ENCODE assay signal across 20 mouse cellular contexts in genomic region chr1:176379645-176380044, GRCm38 (mm10).
DNase-seq lines count a peak whose midpoint lies in the region; ATAC-seq and TF ChIP-seq lines count a peak whose summit lies in the region.
"Had no signal": no experiment of that assay in that cellular context is flagged by ENCODE, and none has a peak within 500 bp of the region (broad histone marks: within the 10 kb centered on the region; RNA-seq: fewer than 3 reads in every experiment).

No protein-coding gene starts in this region.

- H3K4me3 ChIP-seq in midbrain, embryonic 15.5 days: no peak overlapping the region
- no peak overlapping the region for H3K4me3 ChIP-seq in midbrain, embryonic 11.5 days (ENCODE audit: low read depth, low read length)
- peak overlapping the region; percentile 43; the same call in 1 of the 2 replicates for H3K4me3 ChIP-seq in testis, adult 2 months (ENCODE audit: control insufficient read depth, low read depth, low read length)
- H3K4me3 ChIP-seq: embryonic facial prominence, embryonic 13.5 days; embryonic facial prominence, embryonic 15.5 days; erythroblast, embryonic 14.5 days; forebrain, embryonic 10.5 days had no signal

- TF ChIP-seq CTCF in testis, adult 2 months (IDR thresholded peaks at IDR 0.05; ENCODE audit: control insufficient read depth, insufficient read depth, insufficient replicate concordance, low read depth, low read length): no peak

- DNase-seq in midbrain, embryonic 11.5 days (ENCODE audit: low spot score, missing footprints): no peak
- DNase-seq in testis, postnatal 14 days (ENCODE audit: low spot score): no peak
- no peak for DNase-seq in cerebellum, adult 9-11 months
- DNase-seq: adrenal gland, adult 8-10 months; adrenal gland, postnatal 14 days; adrenal gland, postnatal 36 days; cerebellum, adult 11-12 months; cerebellum, adult 2 months; cerebellum, adult 9-10 months; cerebellum, postnatal 14 days; cerebellum, postnatal 36 days; embryo, embryonic 11 days had no signal

- H3K9me3 ChIP-seq in midbrain, embryonic 15.5 days: no peaks in the 10 kb centered on the region
- H3K9me3 ChIP-seq in midbrain, embryonic 11.5 days (ENCODE audit: control insufficient read depth, low read length): no peaks in the 10 kb centered on the region
- H3K9me3 ChIP-seq: embryonic facial prominence, embryonic 13.5 days; embryonic facial prominence, embryonic 15.5 days; forebrain, embryonic 10.5 days had no signal

- TF ChIP-seq POLR2A in testis, adult 2 months (IDR thresholded peaks at IDR 0.05; ENCODE audit: control insufficient read depth, low read depth, low read length): no peak

- H3K9ac ChIP-seq in midbrain, embryonic 15.5 days: no peak overlapping the region
- H3K9ac ChIP-seq in midbrain, embryonic 11.5 days (ENCODE audit: low read length): no peak overlapping the region
- H3K9ac ChIP-seq: embryonic facial prominence, embryonic 13.5 days; embryonic facial prominence, embryonic 15.5 days had no signal

- H3K4me1 ChIP-seq in midbrain, embryonic 15.5 days: no peaks in the 10 kb centered on the region
- no peaks in the 10 kb centered on the region for H3K4me1 ChIP-seq in midbrain, embryonic 11.5 days (ENCODE audit: control insufficient read depth, insufficient read depth, low read length)
- H3K4me1 ChIP-seq in testis, adult 2 months (ENCODE audit: control insufficient read depth, insufficient read depth, low read length): no peaks in the 10 kb centered on the region
- H3K4me1 ChIP-seq: embryonic facial prominence, embryonic 13.5 days; embryonic facial prominence, embryonic 15.5 days; forebrain, embryonic 10.5 days had no signal

- H3K4me2 ChIP-seq in midbrain, embryonic 15.5 days: no peak overlapping the region
- no peak overlapping the region for H3K4me2 ChIP-seq in midbrain, embryonic 11.5 days
- H3K4me2 ChIP-seq: embryonic facial prominence, embryonic 13.5 days; embryonic facial prominence, embryonic 15.5 days had no signal

- peak; percentile 72; the same call in 1 of the 2 replicates for ATAC-seq in midbrain, embryonic 15.5 days (replicated peaks)
- no peak for ATAC-seq in midbrain, embryonic 11.5 days (ENCODE audit: low FRiP score)
- ATAC-seq: activated CD4-positive, CD25-positive, alpha-beta regulatory T cell, adult 4 months; Patski had no signal

- H3K27ac ChIP-seq in midbrain, embryonic 15.5 days: no peak overlapping the region
- no peak overlapping the region for H3K27ac ChIP-seq in midbrain, embryonic 11.5 days (ENCODE audit: low read depth, low read length)
- H3K27ac ChIP-seq in testis, adult 2 months (ENCODE audit: control insufficient read depth, insufficient read depth, low read depth, low read length): no peak overlapping the region
- H3K27ac ChIP-seq: embryonic facial prominence, embryonic 13.5 days; embryonic facial prominence, embryonic 15.5 days; forebrain, embryonic 10.5 days had no signal

- no peaks in the 10 kb centered on the region for H3K36me3 ChIP-seq in midbrain, embryonic 15.5 days (replicated peaks)
- H3K36me3 ChIP-seq in midbrain, embryonic 11.5 days (ENCODE audit: control insufficient read depth, insufficient read depth, low read length): no peaks in the 10 kb centered on the region
- H3K36me3 ChIP-seq in testis, adult 2 months (ENCODE audit: control insufficient read depth, insufficient read depth, low read length): no peaks in the 10 kb centered on the region
- H3K36me3 ChIP-seq: embryonic facial prominence, embryonic 13.5 days; embryonic facial prominence, embryonic 15.5 days; forebrain, embryonic 10.5 days had no signal

- no peaks in the 10 kb centered on the region for H3K27me3 ChIP-seq in midbrain, embryonic 15.5 days (replicated peaks)
- H3K27me3 ChIP-seq in midbrain, embryonic 11.5 days (ENCODE audit: control insufficient read depth, insufficient read depth, low read length): no peaks in the 10 kb centered on the region
- H3K27me3 ChIP-seq in testis, adult 2 months (ENCODE audit: control insufficient read depth, insufficient read depth, low read length): no peaks in the 10 kb centered on the region
- H3K27me3 ChIP-seq: embryonic facial prominence, embryonic 13.5 days; embryonic facial prominence, embryonic 15.5 days; Patski had no signal
